Mouse (Mus musculus) embryonic fibroblast, embryonic 13.5 days (primary cell): Measurements from ENCODE around the gene Trpv4.

Experiments
- CTCF ChIP-seq: IDR thresholded peaks from 2 replicates; pipeline ENCODE4 v1.5.1; 2011; ENCODE audit warnings: mild to moderate bottlenecking, control low read depth, low read length, moderate library complexity, borderline replicate concordance; ENCODE audit not compliant: insufficient read depth
- POLR2A ChIP-seq: IDR thresholded peaks from 2 replicates; pipeline ENCODE4 v1.6.1; 2011; ENCODE audit warnings: low read depth, mild to moderate bottlenecking, control low read depth, low read length, moderate library complexity

DNA sequence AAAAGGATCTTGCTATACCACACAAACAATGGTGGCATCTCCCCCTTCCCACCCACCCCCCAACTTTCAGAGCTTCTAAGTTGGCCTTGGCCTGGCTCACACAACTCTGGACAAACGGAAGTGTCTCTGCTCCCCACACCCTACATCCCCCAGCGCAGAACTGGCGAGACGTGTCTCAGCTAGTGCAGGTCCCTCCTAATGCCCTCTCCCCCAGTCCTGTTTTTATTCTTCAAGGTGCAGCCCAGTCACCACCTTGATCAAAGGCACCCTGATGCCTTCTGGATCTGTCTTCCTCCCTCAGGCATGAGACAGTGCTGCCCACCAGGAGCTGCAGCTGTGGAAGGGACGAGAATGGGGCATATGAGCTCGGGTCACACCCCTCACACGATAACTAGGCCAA lies 1.9 kb downstream of the Trpv4 start:
- TF ChIP-seq CTCF (no peak), POLR2A (no peak)
